Mouse (Mus musculus) liver, embryonic 14.5 days (tissue): Measurements from ENCODE around the gene Cyp24a1.

Experiments
- CTCF ChIP-seq: IDR thresholded peaks from 2 replicates; pipeline ENCODE4 v1.5.1; 2016; ENCODE audit warnings: antibody characterized with exemption, low read depth, control low read depth
- EP300 ChIP-seq: IDR thresholded peaks from 2 replicates; pipeline ENCODE4 v1.6.1; 2016; ENCODE audit warnings: antibody characterized with exemption, low read depth

- TF ChIP-seq EP300 (no peak), CTCF (no peak)
Observed at GRCm38 (mm10) chr2:170544159-170544558, 47.2 kb upstream of the Cyp24a1 start.
